Mouse (Mus musculus) hindbrain, postnatal 0 days (tissue): ENCODE measurements around the gene Bloc1s4. TPM values are rescaled to one million over a fixed set of nuclear protein-coding genes. Genes with fewer than 3 reads are reported as not detected.
"Not testable (repeated sequence)": the region's sequence is repeated elsewhere in the genome, so short reads cannot be mapped to it uniquely, and the experiment has no call there.

Experiments
- ATAC-seq: fragments of 200-750 bp; cut with Nextera tagmentation; 2 replicates; pipeline ENCODE4 v1.8.0; 2017; ENCODE audit warnings: mild to moderate bottlenecking, moderate TSS enrichment, moderate library complexity
- DNase-seq: peaks from one replicate; pipeline ENCODE4 v3.0.0-alpha.2; 2015; ENCODE audit warnings: low spot score
- H3K27ac ChIP-seq: fragments of 300-500 bp; sonication (generic); 2 replicates; pipeline ENCODE4 v1.5.1; 2014; ENCODE audit warnings: mild to moderate bottlenecking
- H3K27me3 ChIP-seq: fragments of 300-500 bp; sonication (generic); 2 replicates; pipeline ENCODE4 v1.6.1; 2014; ENCODE audit warnings: low read length, mixed read lengths; ENCODE audit not compliant: insufficient read depth
- H3K36me3 ChIP-seq: fragments of 300-500 bp; sonication (generic); 2 replicates; pipeline ENCODE4 v1.6.1; 2014; ENCODE audit warnings: low read length, mixed read lengths; ENCODE audit not compliant: insufficient read depth
- H3K4me1 ChIP-seq: fragments of 300-500 bp; sonication (generic); 2 replicates; pipeline ENCODE4 v1.6.1; 2014; ENCODE audit warnings: antibody characterized with exemption, low read length, mixed read lengths; ENCODE audit not compliant: insufficient read depth
- H3K4me2 ChIP-seq: fragments of 300-500 bp; sonication (generic); 2 replicates; pipeline ENCODE4 v1.6.1; 2014; ENCODE audit warnings: low read depth, mild to moderate bottlenecking, low read length, moderate library complexity, mixed read lengths
- H3K4me3 ChIP-seq: fragments of 300-500 bp; sonication (generic); 2 replicates; pipeline ENCODE4 v1.5.1; 2014; ENCODE audit warnings: low read length
- H3K9ac ChIP-seq: fragments of 300-500 bp; sonication (generic); replicated peaks from 2 replicates; pipeline ENCODE4 v1.6.1; 2014; ENCODE audit warnings: mild to moderate bottlenecking, low read length, moderate library complexity, mixed read lengths
- H3K9me3 ChIP-seq: fragments of 300-500 bp; sonication (generic); 2 replicates; pipeline ENCODE4 v1.6.1; 2016; ENCODE audit warnings: low read length, mixed read lengths
- CTCF ChIP-seq: IDR thresholded peaks from 2 replicates; pipeline ENCODE4 v1.5.1; 2016; ENCODE audit warnings: antibody characterized with exemption, control low read depth, low read depth
- WGBS: fragments of 180-500 bp; shearing (Covaris S2); extraction: QIAGEN DNeasy Blood & Tissue Kit; methylation state at CpG from one replicate; pipeline ENCODE4 v1.1.7; 2014; 5-methylcytosine and 5-hydroxymethylcytosine counted together
- polyA plus RNA-seq: library from polyadenylated mRNA; unstranded; fragments of >200 nt; fragmentation: Nextera tagmentation; extraction: Ambion mirVana; gene quantifications from 2 replicates; pipeline ENCODE4 v1.2.1, GENCODE M21; 2015
- total RNA-seq: library from RNA; depleted of rRNA; stranded (reverse); fragments of >200 nt; gene quantifications from 2 replicates; pipeline ENCODE4 v1.2.3, GENCODE M21; 2014; rRNA removed

Bloc1s4 gene
- total RNA-seq (19.7 and 29.1 TPM in 2 replicates), polyA plus RNA-seq (28.9 and 32.0 TPM in 2 replicates)

DNA sequence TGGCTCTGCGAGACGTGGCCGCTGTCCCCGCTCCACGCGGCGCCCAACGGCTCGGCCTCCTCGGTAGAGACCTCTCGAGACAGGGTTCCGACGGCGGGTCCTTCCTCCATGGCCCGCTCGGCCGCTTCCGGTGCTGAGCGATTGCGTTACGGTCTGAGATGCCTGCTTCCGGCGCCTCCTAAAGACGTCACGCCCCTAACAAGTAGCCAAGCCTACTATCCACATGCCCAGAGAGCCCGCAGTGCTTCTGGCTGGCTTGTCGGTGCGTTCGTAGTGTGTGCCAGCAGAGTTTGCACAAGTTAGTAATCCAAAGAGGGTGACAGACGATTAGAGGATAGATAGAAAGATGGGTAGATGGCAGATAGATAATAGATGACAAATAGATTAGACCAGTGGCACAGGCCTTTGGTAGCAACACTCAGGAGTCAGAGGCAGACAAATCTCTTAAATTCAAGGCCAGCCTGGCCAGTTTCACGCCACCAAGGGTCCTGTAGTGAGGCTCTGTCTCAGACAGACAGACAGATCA lies at the start of gene Bloc1s4:
TSS of gene Bloc1s4 (minus strand) at position 115 of the 526 bp plus-strand sequence.
- H3K4me3 ChIP-seq, result peak within 1 kb of the TSS; percentile 98
- H3K27ac ChIP-seq, result peak within 1 kb of the TSS; percentile 70
- peak within 1 kb of the TSS; percentile 98 for H3K4me2 ChIP-seq
- DNase-seq (peak; percentile 97), ATAC-seq (peak; percentile 97)
- no peaks in the 10 kb centered on the region for H3K36me3 ChIP-seq
- H3K9ac ChIP-seq, result peak within 1 kb of the TSS; percentile 92
- H3K9me3 ChIP-seq, result no peaks in the 10 kb centered on the region
- peaks cover 10% of the 10 kb centered on the region for H3K4me1 ChIP-seq
- TF ChIP-seq CTCF, result no peak
- 3% methylated on average over 31 of the region's 31 CpGs for WGBS
- no peaks in the 10 kb centered on the region for H3K27me3 ChIP-seq

GRCm38 (mm10) chr5:36797291-36797690 lies 48.8 kb upstream of the Bloc1s4 start:
- H3K27me3 ChIP-seq, result no peaks in the 10 kb centered on the region
- peaks cover 5% of the 10 kb centered on the region; the same call in 1 of the 2 replicates for H3K36me3 ChIP-seq
- peak overlapping the region; percentile 68 for H3K4me3 ChIP-seq
- ATAC-seq (no peak), DNase-seq (no peak)
- H3K4me1 ChIP-seq, result 0 out of 2 replicates have a peak, but pooled peaks cover 6% of the 10 kb centered on the region
- H3K27ac ChIP-seq, result no peak overlapping the region
- WGBS, result 52% methylated on average over 8 of the region's 8 CpGs
- peak overlapping the region; percentile 59 for H3K4me2 ChIP-seq
- no peak for TF ChIP-seq CTCF
- H3K9me3 ChIP-seq, result no peaks in the 10 kb centered on the region
- H3K9ac ChIP-seq, result no peak overlapping the region

DNA sequence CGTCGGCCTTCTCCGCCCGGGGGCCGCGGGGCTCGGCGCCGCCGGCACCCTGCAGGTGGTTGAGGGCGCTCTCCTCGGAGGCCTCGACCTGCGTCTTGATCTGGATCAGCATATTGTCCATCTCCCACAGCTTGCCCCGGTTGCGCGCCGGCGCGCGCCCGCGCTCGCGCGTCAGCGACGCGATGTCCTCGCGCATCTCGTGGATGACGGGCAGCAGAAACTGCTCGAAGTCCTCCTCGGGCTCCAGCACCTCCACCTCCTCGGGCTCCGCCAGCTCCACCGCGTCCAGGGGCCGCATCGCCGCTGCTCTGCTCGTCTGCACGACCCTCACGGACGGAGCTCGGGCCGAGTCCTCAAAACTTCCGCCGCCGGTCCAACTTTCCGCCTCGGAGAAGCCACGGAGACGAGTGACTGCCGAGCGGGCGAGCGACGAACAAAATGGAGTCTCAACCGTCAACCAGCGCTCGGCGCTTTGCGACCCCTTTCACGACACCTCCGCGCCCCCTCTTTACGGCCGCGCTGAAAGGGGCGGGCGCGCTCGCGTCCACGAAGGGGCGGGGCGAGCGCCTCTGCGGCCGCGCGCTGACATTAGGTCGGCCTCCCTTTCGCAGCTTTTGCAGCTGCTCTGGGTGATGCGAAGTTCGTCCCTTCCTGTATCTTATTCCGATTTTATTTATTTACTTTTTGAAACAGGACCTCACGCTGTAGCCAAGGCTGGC lies 48.0 kb upstream of the Bloc1s4 start, which contains the start of gene Mrfap1:
TSS of gene Mrfap1 (minus strand) at position 477 of the 719 bp plus-strand sequence.
- WGBS, result under 1% methylated on average over 89 of the region's 90 CpGs
- peak; percentile 98 for DNase-seq
- H3K36me3 ChIP-seq, H3K4me1 ChIP-seq, H3K27me3 ChIP-seq, H3K9me3 ChIP-seq: not testable (repeated sequence)
- peak within 1 kb of the TSS; percentile 59 for H3K4me2 ChIP-seq
- peak within 1 kb of the TSS; percentile 68 for H3K4me3 ChIP-seq
- peak within 1 kb of the TSS; percentile 64 for H3K9ac ChIP-seq
- peak within 1 kb of the TSS; percentile 94 for H3K27ac ChIP-seq
- peak; percentile 87 for ATAC-seq

DNA sequence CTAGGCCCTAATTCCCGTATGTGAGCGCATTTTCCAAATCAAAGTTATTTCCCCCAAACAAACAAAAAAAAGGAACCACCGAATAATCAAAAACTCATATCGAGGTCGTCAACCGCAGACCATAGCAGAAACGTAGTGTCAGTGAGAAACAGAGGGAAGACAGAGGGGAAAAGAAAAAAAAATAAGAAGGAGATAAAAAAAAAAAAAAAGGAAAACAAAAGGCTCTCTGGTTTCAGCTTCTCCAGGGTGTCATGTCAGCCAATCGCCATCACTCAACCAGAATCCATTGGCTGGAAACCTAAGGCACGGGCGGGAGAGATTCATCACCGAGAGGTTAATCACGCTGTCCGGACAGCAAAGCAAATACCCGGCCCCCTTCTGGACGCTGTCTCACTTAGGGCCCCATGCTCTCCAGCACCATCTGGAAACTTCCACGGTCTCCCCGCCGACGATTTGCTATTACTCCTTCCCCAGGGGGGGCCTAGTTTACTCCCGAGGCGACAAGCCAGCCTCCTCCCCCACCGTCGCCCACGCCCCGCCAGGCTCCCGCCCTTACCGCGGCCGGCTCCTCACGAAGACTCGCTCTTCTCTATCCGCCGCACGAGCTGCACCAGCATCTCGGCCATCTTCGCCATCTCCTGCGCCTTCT lies 47.3 kb upstream of the Bloc1s4 start:
- Histone ChIP-seq H3K27ac (peak overlapping the region; percentile 94), H3K4me2 (peak overlapping the region; percentile 59), H3K4me3 (peak overlapping the region; percentile 68), H3K9ac (peak overlapping the region; percentile 64)
- H3K36me3 ChIP-seq, H3K27me3 ChIP-seq, H3K9me3 ChIP-seq, H3K4me1 ChIP-seq: not testable (repeated sequence)
- ATAC-seq (peak; percentile 66), DNase-seq (peak; percentile 72)
- 3% methylated on average over 35 of the region's 37 CpGs for WGBS

- Histone ChIP-seq H3K9ac (no peak overlapping the region), H3K27me3 (no peaks in the 10 kb centered on the region), H3K9me3 (no peaks in the 10 kb centered on the region), H3K4me3 (no peak overlapping the region), H3K4me2 (no peak overlapping the region), H3K36me3 (peaks cover 5% of the 10 kb centered on the region; the same call in 1 of the 2 replicates), H3K27ac (no peak overlapping the region), H3K4me1 (0 out of 2 replicates have a peak, but pooled peaks cover 6% of the 10 kb centered on the region)
- ATAC-seq (no peak), DNase-seq (no peak)
- no peak for TF ChIP-seq CTCF
- 86% methylated on average over 9 of the region's 9 CpGs for WGBS
Observed at GRCm38 (mm10) chr5:36791861-36792260, 43.4 kb upstream of the Bloc1s4 start.

DNA sequence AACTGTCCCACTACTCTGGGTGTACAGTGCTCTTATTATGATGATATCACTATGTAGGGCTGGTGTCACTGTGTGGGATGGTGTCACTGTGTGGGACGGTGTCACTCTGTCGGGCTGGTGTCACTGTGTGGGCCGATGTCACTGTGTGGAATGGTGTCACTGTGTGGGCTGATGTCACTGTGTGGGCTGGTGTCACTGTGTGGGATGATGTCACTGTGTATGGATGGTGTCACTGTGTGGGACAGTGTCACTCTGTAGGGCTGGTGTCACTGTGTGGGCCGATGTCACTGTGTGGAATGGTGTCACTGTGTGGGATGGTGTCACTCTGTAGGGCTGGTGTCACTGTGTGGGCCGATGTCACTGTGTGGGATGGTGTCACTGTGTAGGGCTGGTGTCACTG lies 37.6 kb upstream of the Bloc1s4 start:
- no peak overlapping the region for H3K9ac ChIP-seq
- no peaks in the 10 kb centered on the region for H3K27me3 ChIP-seq
- H3K9me3 ChIP-seq, result no peaks in the 10 kb centered on the region
- WGBS, result 97% methylated on average over 5 of the region's 5 CpGs
- no peak overlapping the region for H3K27ac ChIP-seq
- no peak for ATAC-seq
- TF ChIP-seq CTCF, result no peak
- H3K4me3 ChIP-seq, result no peak overlapping the region
- H3K36me3 ChIP-seq, result no peaks in the 10 kb centered on the region
- H3K4me2 ChIP-seq, result no peak overlapping the region
- H3K4me1 ChIP-seq, result no peaks in the 10 kb centered on the region
- no peak for DNase-seq

DNA sequence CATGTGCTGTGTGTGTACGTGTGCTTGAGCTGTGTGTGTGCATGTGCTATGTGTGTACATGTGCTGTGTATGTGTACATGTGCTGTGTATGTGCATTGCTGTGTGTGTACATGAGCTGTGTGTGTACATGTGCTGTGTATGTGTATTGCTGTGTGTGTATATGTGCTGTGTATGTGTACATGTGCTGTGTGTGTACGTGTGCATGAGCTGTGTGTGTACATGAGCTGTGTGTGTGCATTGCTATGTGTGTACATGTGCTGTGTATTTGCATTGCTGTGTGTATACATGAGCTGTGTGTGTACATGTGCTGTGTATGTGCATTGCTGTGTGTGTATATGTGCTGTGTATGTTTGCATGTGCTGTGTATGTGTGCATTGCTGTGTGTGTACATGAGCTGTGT lies 31.1 kb upstream of the Bloc1s4 start:
- H3K36me3 ChIP-seq, result no peaks in the 10 kb centered on the region

More for the DNA sequence above, 31.1 kb upstream of the Bloc1s4 start:
- Histone ChIP-seq H3K9ac (no peak overlapping the region), H3K4me2 (no peak overlapping the region), H3K4me3 (no peak overlapping the region), H3K9me3 (no peaks in the 10 kb centered on the region), H3K4me1 (no peaks in the 10 kb centered on the region), H3K27ac (no peak overlapping the region), H3K27me3 (no peaks in the 10 kb centered on the region)
- ATAC-seq, result no peak
- no peak for DNase-seq
- TF ChIP-seq CTCF, result no peak
- WGBS, result 86% methylated on average over 2 of the region's 2 CpGs
